Mouse (Mus musculus) liver, embryonic 14.5 days (tissue): ENCODE data around the gene Usp15.

Source experiments
- CTCF ChIP-seq: IDR thresholded peaks from 2 replicates; pipeline ENCODE4 v1.5.1; 2016; ENCODE audit warnings: antibody characterized with exemption, low read depth, control low read depth
- EP300 ChIP-seq: IDR thresholded peaks from 2 replicates; pipeline ENCODE4 v1.6.1; 2016; ENCODE audit warnings: antibody characterized with exemption, low read depth

DNA sequence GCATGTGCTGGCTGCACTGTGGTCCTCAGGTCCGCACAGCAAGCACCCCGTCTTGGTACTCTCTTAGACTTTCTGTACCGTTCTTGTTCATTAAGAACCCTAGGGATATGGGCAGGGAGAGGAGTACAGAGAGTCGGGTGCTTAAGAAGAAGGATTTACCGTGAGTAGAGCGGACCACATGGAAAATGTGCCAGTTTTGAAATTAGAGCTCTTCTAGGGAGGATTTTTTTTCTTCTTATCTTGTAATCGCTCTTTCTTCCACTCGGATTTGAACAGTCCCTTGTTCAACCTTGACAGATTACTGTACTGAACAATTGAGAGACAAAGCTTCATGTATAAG, 3.5 kb upstream of the Usp15 start:
- TF ChIP-seq CTCF (no peak), EP300 (no peak)
